Mouse (Mus musculus) left cerebral cortex, adult 2 months (tissue): ENCODE data around the gene Golga2. TPM values are rescaled to one million over a fixed set of nuclear protein-coding genes. Genes with fewer than 3 reads are reported as not detected.
A peak's percentile ranks its signal among the peaks of the same experiment; 100 is the strongest.
"Not testable (repeated sequence)": the region's sequence is repeated elsewhere in the genome, so short reads cannot be mapped to it uniquely, and the experiment has no call there.

Source experiments
- DNase-seq, 2 experiments: peaks; one replicate each; pipeline ENCODE4 v3.0.0; 2021 to 2022; ENCODE audit warnings: low spot score in 2 of 2, mixed read lengths in 1 of 2; ENCODE audit errors: extremely low spot score in 1 of 2
- H3K27ac ChIP-seq: fragments of 200-600 bp; 2 replicates; pipeline ENCODE4 v1.8.1; 2022
- H3K4me3 ChIP-seq: fragments of 200-600 bp; 2 replicates; pipeline ENCODE4 v1.8.1; 2022
- CTCF ChIP-seq: fragments of 200-600 bp; IDR thresholded peaks from 2 replicates; pipeline ENCODE4 v1.8.1; 2022; ENCODE audit warnings: antibody characterized with exemption, mild to moderate bottlenecking, moderate library complexity
- intact Hi-C: fragments of 180-260 bp; cut with DNase I; formaldehyde crosslinking; loops from one replicate; pipeline ENCODE4 v1.15.1; 2025
- total RNA-seq, 2 experiments: library from RNA; stranded (reverse); gene quantifications; 2 replicates each; pipeline ENCODE4 v1.2.3; 2021

The Golga2 gene
- total RNA-seq, 2 experiments from 2014 or later, result 83.2 to 86.4 TPM

DNA sequence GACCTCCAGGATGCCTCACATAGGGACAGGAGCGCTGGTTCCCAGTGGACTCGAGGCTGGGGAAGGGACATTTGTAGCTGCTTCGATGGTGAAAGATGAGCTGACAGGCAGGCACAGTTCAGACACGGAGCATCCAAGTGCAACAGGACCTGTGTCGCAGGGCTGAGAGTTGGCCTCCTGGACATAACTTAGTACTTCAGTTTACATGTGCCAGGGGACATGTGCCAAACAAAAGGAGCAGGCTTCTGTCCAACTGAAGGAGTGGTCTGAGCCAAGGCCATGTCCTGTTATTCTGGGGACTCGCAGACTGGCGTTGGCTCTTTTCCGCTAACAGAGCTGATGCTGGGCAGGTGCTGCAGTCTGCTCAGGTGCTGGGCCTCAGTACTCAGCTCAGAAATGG lies 7.2 kb downstream of the Golga2 start:
- intact Hi-C loops, result no loop called here
- H3K27ac ChIP-seq, result no peak overlapping the region
- no peak for DNase-seq
- H3K4me3 ChIP-seq, result no peak overlapping the region
- no peak for TF ChIP-seq CTCF

DNA sequence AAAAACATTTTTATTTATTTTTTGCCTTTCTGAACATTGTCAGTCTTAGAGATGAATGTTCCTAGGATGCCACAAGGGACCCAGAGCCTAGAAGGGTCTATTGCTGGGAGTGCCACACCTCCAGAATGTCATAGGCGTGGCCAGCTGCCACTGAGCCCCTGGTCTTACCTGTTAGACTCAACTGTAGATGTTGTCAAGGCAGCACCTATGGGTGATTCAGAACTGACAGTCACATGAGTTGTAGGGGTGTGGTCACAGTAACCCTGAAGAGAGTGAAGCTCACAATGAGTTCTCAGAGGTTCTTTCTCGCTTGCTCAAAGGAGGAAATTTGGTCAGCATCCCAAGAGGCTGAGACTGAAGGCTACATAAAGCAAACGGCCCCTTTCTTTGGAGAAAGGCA lies 8.1 kb downstream of the Golga2 start:
- H3K27ac ChIP-seq, result no peak overlapping the region
- H3K4me3 ChIP-seq, result no peak overlapping the region
- no peak for TF ChIP-seq CTCF
- DNase-seq, result no peak
- intact Hi-C loops, result no loop called here

DNA sequence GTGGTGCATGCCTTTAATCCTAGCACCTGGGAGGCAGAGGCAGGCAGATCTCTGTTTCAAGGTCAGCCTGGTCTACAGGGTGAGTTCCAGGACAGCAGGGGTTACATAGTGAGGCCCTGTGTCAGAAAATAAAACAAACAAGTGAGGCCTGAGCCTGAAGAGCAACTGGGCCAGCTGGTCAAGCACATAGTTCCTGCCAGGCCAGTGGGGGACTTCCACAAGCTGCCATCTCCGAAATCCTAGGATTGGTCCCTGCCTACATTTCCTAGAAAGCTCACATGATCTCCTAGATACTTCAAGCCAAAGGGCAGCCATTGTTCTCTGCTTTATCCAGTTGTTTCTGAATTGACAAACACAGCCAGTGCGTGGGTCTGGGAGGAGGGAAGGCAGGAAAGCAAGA lies 8.7 kb downstream of the Golga2 start:
- intact Hi-C loops, DNase-seq, H3K4me3 ChIP-seq, H3K27ac ChIP-seq: not testable (repeated sequence)

DNA sequence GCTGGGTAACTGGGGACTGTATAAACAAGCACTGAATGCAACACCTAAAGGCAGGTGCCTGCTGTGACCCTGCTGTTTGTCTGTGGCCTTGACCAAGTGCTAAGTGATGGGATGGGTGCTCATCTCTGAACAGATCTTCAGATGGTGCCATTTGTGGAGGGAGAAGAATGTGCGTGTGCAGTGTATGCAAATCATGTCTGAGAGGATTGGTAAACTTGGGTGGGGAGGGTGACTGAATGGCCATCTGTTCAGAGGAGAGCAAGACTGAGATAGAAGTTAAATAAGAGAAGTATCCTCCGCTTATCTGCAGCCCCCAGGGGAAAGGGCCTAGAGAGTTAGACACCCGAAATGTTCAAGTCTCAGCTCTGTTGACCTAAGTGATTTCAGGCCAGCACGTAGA lies 12.3 kb downstream of the Golga2 start:
- no peak overlapping the region for H3K4me3 ChIP-seq
- peak overlapping the region; percentile 60 for H3K27ac ChIP-seq
- no peak for DNase-seq
- TF ChIP-seq CTCF, result no peak
- intact Hi-C loops, result no loop called here

DNA sequence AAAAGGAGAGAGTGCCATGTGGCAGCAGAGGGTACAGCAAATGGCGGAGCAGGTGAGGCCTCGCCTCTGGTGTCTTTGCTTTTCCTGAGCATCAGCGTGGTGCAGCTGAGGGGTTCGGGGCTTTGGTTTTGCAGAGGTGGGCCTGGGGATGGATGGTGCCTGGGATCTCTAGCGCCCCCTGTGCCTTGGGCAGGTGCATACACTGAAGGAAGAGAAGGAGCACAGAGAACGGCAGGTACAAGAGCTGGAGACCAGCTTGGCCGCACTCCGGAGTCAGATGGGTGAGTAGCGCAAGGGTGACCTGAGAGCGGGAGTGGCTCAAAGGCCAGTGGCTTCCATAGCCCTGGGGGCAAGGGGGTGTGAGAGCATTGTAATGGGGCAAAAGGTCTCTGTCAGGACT lies 15.8 kb downstream of the Golga2 start:
- intact Hi-C loops, result no loop called here
- no peak for DNase-seq
- Histone ChIP-seq H3K27ac (no peak overlapping the region; the same call in 1 of the 2 replicates), H3K4me3 (no peak overlapping the region)
- TF ChIP-seq CTCF, result peak; percentile 39

DNA sequence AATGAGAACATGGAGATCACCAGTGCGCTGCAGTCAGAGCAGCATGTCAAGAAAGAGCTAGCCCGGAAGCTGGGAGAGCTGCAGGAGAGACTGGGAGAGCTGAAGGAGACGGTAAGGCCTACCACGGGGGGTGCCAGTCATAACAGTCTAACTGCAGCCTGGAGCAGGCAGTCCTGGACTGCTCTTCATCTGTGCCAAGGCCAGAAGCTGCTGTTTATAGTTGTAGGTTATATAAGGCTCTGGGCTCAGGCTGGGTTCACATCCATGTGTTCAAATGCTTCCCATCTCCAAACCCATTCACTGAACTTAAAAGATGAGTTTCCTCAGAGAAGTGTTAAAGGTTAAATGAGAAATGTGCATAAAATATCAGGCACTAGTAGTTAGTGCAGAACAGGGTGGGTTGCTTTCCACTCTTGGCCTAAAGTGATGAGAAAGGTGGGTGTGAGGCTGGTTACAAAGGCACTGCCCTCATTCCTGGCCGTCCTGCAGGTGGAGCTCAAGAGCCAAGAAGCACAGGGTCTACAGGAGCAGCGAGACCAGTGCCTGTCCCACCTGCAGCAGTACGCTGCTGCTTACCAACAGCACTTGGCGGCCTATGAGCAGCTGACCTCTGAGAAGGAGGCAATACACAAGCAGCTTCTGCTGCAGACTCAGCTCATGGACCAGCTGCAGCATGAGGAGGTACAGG lies 17.1 kb downstream of the Golga2 start:
- peak in 1 of 2 experiments; percentile 74 for DNase-seq
- H3K27ac ChIP-seq, result peak overlapping the region; percentile 64
- intact Hi-C loops, result no loop called here

DNA sequence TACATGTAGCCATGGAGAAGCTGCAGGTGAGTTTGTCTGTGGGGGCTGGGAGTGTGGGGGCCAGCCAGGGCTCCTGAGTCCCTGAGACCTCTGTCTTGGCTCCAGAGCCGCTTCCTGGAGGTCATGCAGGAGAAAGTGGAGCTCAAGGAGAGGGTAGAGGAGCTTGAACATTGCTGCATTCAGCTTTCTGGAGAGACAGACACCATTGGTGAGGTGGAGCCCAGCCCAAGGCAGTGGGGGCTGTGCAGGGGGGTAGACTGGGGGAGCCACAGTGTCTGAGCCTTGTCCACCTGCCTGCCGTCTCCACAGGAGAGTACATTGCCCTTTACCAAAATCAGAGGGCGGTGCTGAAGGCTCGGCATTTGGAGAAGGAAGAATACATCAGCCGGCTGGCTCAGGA lies 18.5 kb downstream of the Golga2 start:
- Histone ChIP-seq H3K4me3 (no peak overlapping the region), H3K27ac (peak overlapping the region; percentile 7; the same call in 1 of the 2 replicates)
- DNase-seq, result peak in 1 of 2 experiments; percentile 12
- intact Hi-C loops, result no loop called here
- no peak for TF ChIP-seq CTCF

More for the DNA sequence above, 17.1 kb downstream of the Golga2 start:
- H3K4me3 ChIP-seq, result no peak overlapping the region
- peak; percentile 70 for TF ChIP-seq CTCF

DNA sequence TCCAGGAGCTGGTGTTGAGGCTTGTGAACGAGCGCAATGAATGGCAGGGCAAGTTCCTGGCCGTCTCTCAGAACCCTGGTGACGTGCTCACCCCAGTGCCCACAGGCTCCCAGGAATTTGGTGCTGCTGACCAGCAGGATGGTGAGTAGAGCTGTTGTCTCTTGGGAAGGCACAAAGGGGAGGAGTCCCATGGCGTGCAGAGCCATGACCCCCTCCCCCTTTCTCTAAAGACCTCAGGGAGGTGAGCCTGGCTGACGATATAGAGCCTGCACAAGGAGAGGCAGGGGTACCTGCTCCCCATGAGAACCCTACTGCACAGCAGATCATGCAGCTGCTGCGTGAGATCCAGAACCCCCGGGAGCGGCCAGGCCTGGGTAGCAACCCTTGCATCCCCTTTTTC lies 19.0 kb downstream of the Golga2 start:
- TF ChIP-seq CTCF, result no peak
- H3K27ac ChIP-seq, result peak overlapping the region; percentile 7; the same call in 1 of the 2 replicates
- H3K4me3 ChIP-seq, result no peak overlapping the region
- DNase-seq, result peak in 1 of 2 experiments; percentile 14
- intact Hi-C loops, result no loop called here

DNA sequence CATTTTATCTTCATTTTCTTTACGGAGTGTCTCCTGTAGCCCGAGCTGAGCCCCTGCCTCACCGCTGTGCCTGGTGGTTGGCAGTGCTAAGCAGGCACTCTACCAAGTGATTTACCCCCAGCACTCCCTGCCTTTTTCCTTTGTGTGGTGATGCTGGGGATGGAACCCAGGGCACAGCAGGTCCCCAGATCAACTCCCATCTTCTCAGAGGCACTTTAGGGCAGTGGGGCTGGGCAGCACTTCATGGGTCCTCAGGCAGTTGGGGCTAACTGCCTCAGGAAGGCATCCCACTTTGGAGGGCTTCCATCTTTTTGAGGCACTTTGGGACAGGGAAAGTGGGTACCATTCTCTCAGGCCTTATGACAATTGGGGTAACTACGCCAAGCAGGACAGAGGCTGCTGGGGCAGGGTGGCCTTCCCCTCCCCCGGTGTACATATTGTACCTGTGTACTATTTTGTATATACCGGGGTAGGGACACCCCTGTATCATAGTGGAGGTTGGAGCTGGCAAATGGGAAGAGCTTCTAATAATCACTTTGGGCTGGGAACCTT lies 20.1 kb downstream of the Golga2 start:
- Histone ChIP-seq H3K4me3 (no peak overlapping the region), H3K27ac (peak overlapping the region; percentile 19; the same call in 1 of the 2 replicates)
- intact Hi-C loops, result no loop called here
- DNase-seq, result peak in 1 of 2 experiments; percentile 11
- TF ChIP-seq CTCF, result no peak

DNA sequence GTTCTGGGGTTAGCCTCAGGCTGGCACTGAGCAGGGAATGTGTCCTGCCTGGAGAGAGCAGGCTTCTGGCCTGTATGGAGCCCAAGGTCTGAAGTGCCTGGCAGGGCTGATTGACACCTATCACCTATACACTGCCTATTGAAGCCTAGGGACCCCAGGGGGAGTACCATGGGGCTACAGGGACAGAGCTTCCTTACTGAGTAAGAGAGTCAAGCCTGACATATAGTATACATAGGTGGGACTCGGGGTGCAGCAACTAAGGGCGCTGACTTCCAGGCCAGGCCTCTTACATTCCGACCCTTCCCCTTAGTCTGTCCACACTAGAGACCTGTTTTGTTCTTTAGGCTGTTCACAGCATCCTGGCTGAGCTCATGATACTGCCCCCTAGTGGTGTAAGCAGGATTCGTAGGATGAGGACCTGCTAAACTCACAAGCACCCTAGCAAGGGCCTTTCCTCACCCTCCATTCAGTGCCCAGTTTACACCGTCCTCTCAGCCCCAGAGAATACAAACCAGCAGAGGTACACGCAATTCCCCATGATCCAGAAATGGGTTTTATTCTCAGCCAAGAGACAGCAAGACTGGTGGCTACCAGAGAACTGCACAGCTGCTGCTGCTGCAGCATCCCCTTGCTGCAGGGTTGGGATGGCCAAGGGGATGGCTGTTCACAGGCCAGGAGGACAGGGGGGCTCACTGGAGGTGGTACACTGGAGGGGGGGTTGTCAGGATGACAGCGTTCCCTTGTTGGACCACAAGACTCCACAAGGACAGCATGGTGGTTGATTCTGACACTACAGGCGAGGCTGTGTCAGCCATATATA lies 21.0 kb downstream of the Golga2 start:
- intact Hi-C loops, result loop anchor here (2.0 kb wide), 1 partner anchor 53 kb away; no protein-coding TSS in a partner anchor
- Histone ChIP-seq H3K27ac (peak overlapping the region; percentile 19; the same call in 1 of the 2 replicates), H3K4me3 (no peak overlapping the region)
- peak in 1 of 2 experiments; percentile 72 for DNase-seq
- TF ChIP-seq CTCF, result peak; percentile 88

DNA sequence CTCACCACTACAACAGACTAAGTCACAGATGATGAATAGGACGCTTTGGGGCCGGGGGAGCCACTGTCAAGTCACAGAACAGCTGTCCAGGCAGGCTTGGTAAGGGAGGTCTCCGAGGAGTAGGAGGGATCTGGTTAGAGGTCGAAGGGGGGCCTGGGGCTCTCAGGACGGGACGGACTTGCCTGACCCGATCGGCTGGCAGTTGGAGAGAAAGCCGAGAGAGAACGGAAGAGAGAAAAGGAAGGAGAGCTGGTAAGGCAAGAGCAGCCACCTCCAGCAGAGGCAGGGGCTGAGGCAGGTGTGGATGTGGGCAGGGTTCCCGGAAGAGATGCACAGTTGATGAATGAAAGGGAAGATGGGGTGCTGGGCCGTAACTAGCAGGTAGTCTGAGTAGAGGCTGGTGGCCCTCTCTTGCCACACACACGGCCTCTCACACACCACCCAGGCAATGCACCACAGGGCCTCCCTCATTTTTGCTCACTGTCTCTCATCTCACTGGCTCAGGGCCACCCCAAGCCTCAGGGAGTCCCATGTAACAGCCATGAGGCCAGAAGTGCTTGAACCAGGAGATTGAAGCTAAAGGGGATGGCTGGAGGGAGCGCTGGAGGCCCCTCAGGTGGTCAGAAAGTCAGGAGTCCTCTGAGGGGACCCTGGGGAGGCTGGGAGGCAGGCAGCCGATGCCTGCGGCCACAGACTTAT lies 21.8 kb downstream of the Golga2 start:
- peak in 1 of 2 experiments; percentile 21 for DNase-seq
- no peak for TF ChIP-seq CTCF
- 0 out of 2 replicates have a peak overlapping the region, but pooled peaks have one; percentile 3 for H3K27ac ChIP-seq
- H3K4me3 ChIP-seq, result no peak overlapping the region
- intact Hi-C loops, result loop anchor here (2.0 kb wide), 1 partner anchor 52 kb away; no protein-coding TSS in a partner anchor
